Mouse (Mus musculus): Measurements from ENCODE around the gene Trpv4. TPM values are rescaled to one million over a fixed set of nuclear protein-coding genes. Genes with fewer than 3 reads are reported as not detected.

Trpv4 gene
- polyA plus RNA-seq, 1 experiment = 127 TPM

DNA sequence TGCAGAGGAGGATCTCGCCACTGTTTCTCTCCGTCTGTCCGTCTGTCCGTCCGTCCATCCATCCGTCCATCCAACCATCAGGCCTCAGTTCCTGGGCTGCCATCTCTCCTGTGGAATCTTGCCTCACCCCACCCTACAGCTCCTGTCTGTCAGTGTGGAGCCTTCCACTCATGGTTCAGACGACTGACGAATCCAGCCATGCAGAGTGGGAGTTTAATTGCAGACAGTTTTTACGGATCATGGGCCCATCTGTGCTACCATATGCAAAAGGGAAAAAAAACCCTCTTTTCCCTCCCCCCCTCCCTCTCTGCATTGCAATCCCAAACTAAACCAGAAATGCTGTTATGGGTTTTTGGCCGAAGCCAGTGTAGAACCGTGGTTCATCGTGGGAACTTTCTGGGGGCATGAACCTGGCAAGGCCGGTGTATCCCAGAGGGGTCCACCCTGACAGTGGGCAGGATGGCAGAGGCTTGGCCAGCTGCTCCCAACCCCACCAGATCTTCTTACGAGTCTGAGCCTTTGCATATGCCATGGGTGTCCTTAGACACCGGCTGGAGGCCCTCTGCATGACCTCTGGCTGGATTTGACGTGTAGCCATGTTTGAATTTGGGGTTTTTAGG is 82.1 kb downstream of the Trpv4 start:
- Histone ChIP-seq H3K27me3 (replicated peaks; ENCODE audit: control insufficient read depth, insufficient read depth, low read length) (no peaks in the 10 kb centered on the region), H3K4me3 (ENCODE audit: insufficient read depth, low read depth, low read length) (no peak overlapping the region), H3K27ac (ENCODE audit: insufficient read depth, low read depth, low read length) (no peak overlapping the region), H3K36me3 (ENCODE audit: control insufficient read depth, insufficient read depth, low read length) (no peaks in the 10 kb centered on the region), H3K4me1 (ENCODE audit: control insufficient read depth, insufficient read depth, low read length) (peaks cover 7% of the 10 kb centered on the region; the same call in 1 of the 2 replicates)
- TF ChIP-seq CTCF (conservative IDR thresholded peaks at IDR 0.05; ENCODE audit: insufficient read depth, insufficient read length, low read depth, low read length) (no peak), POLR2A (IDR thresholded peaks at IDR 0.05; ENCODE audit: low read depth, low read length) (no peak)
- 87% methylated on average over 16 of the region's 16 CpGs for WGBS
- DNase-seq = no peak

DNA sequence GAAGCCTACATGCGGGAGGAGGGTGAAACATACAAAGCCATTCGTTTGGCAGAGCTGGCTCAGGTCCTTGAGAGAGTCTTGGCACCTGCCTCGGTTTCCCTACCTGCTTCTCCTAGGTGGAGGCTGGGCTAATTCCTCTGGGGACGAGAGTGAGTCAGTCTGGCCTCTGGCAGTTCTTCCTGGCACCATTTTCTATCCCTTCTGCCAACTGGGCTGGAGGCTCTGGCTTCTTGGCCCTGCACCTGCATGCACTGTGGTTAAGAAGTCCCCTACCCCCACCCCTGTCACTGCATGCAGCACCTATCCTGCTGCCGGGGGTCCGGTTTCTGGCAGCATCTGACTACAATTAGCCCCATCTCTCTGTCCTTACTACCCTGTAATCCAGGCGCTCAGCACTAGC is 82.7 kb downstream of the Trpv4 start:
- H3K36me3 ChIP-seq (ENCODE audit: control insufficient read depth, insufficient read depth, low read length) = no peaks in the 10 kb centered on the region
- peak; percentile 35 for DNase-seq
- no peak overlapping the region for H3K4me3 ChIP-seq (ENCODE audit: insufficient read depth, low read depth, low read length)
- TF ChIP-seq CTCF (conservative IDR thresholded peaks at IDR 0.05; ENCODE audit: insufficient read depth, insufficient read length, low read depth, low read length) = no peak
- TF ChIP-seq POLR2A (IDR thresholded peaks at IDR 0.05; ENCODE audit: low read depth, low read length) = no peak
- H3K27ac ChIP-seq (ENCODE audit: insufficient read depth, low read depth, low read length) = no peak overlapping the region
- peaks cover 7% of the 10 kb centered on the region; the same call in 1 of the 2 replicates for H3K4me1 ChIP-seq (ENCODE audit: control insufficient read depth, insufficient read depth, low read length)
- WGBS = 58% methylated on average over 7 of the region's 7 CpGs
- H3K27me3 ChIP-seq (replicated peaks; ENCODE audit: control insufficient read depth, insufficient read depth, low read length) = no peaks in the 10 kb centered on the region

DNA sequence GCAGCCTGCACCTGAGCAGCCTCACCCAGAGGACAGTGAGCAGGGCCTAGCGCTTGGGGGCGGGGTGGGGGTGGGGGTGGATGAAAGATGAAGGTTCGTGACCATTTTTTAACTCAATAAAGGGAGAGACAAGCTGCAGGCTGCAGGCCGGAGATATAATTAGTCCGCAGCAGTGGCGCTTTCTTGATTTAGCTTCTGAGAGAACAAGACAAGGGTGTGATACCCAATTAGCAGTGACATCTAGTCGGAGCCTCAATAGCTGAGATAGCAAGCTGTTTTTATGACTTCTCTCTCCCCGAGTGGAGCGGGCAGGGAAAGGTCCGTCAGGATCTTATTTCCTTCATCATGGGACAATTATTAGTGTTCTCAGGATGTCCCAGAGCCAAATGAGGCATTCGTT is 83.2 kb downstream of the Trpv4 start:
- WGBS = 73% methylated on average over 11 of the region's 11 CpGs
- no peak overlapping the region for H3K4me3 ChIP-seq (ENCODE audit: insufficient read depth, low read depth, low read length)
- H3K36me3 ChIP-seq (ENCODE audit: control insufficient read depth, insufficient read depth, low read length) = no peaks in the 10 kb centered on the region
- H3K27ac ChIP-seq (ENCODE audit: insufficient read depth, low read depth, low read length) = no peak overlapping the region
- no peak for TF ChIP-seq CTCF (conservative IDR thresholded peaks at IDR 0.05; ENCODE audit: insufficient read depth, insufficient read length, low read depth, low read length)
- TF ChIP-seq POLR2A (IDR thresholded peaks at IDR 0.05; ENCODE audit: low read depth, low read length) = no peak
- no peaks in the 10 kb centered on the region for H3K27me3 ChIP-seq (replicated peaks; ENCODE audit: control insufficient read depth, insufficient read depth, low read length)
- peaks cover 7% of the 10 kb centered on the region; the same call in 1 of the 2 replicates for H3K4me1 ChIP-seq (ENCODE audit: control insufficient read depth, insufficient read depth, low read length)
- no peak for DNase-seq

DNA sequence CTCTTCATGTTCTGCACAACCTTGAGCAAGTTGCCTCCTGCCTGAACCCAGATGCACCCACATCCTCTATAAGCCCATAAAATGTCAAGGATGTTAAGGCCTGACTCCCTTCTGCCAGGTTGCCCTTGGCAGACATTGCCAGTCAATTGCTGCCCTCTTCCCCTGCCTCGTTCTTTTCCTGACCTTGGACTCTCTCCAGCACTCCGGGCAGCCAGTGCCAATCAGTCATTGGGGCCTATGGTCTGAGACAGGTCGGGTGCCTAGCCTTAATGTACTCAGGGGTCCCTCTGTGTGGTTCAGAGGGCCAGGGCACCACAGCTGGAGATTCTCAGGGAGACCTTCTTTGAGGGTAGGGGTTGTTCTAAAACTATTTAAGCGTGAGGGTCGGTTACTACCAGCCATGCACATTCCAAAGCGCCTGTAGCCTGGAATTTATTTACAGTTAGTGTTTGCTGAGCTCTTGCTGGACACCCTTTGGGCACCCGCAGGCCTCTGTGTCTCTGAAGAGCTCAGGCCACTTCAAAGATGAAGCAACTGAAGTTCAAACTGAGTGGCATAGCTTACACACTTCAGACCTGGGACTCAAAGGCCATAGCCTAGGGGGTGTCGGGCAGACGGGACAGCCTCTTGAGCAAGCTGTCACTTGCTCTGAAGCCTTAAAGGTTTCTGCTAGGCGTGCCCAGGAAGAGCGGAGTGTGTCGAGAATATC is 84.1 kb downstream of the Trpv4 start:
- Histone ChIP-seq H3K27me3 (replicated peaks; ENCODE audit: control insufficient read depth, insufficient read depth, low read length) (no peaks in the 10 kb centered on the region), H3K27ac (ENCODE audit: insufficient read depth, low read depth, low read length) (peak overlapping the region; percentile 10; the same call in 1 of the 2 replicates), H3K36me3 (ENCODE audit: control insufficient read depth, insufficient read depth, low read length) (no peaks in the 10 kb centered on the region), H3K4me1 (ENCODE audit: control insufficient read depth, insufficient read depth, low read length) (peaks cover 7% of the 10 kb centered on the region; the same call in 1 of the 2 replicates), H3K4me3 (ENCODE audit: insufficient read depth, low read depth, low read length) (no peak overlapping the region)
- peak; percentile 55 for DNase-seq
- TF ChIP-seq CTCF (conservative IDR thresholded peaks at IDR 0.05; ENCODE audit: insufficient read depth, insufficient read length, low read depth, low read length) (no peak), POLR2A (IDR thresholded peaks at IDR 0.05; ENCODE audit: low read depth, low read length) (no peak)
- WGBS = 49% methylated on average over 12 of the region's 12 CpGs

DNA sequence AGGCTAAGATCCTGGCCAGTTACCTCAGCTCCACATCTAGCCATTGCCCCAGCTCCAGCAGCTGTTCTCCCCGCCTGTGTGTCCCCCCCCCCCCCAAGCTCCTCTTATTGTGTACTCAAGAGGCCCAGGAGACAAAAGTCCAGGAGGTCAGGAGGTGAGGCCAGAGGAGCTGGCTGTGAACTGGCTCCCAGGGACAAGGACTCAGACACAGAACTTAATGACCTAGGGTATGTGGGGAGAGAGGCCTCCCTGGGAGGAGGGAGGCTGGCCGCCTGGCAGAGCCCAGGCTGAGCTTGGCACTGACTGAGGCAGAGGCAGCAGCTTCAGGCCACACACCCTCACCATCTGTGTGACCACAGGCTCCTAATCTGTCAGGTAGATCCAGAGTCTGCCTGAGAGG is 85.2 kb downstream of the Trpv4 start:
- no peak for TF ChIP-seq POLR2A (IDR thresholded peaks at IDR 0.05; ENCODE audit: low read depth, low read length)
- TF ChIP-seq CTCF (conservative IDR thresholded peaks at IDR 0.05; ENCODE audit: insufficient read depth, insufficient read length, low read depth, low read length) = no peak
- Histone ChIP-seq H3K27ac (ENCODE audit: insufficient read depth, low read depth, low read length) (no peak overlapping the region), H3K27me3 (replicated peaks; ENCODE audit: control insufficient read depth, insufficient read depth, low read length) (no peaks in the 10 kb centered on the region), H3K4me3 (ENCODE audit: insufficient read depth, low read depth, low read length) (no peak overlapping the region), H3K4me1 (ENCODE audit: control insufficient read depth, insufficient read depth, low read length) (peaks cover 10% of the 10 kb centered on the region; the same call in 1 of the 2 replicates), H3K36me3 (ENCODE audit: control insufficient read depth, insufficient read depth, low read length) (no peaks in the 10 kb centered on the region)
- DNase-seq = peak; percentile 43
- 26% methylated on average over 2 of the region's 2 CpGs for WGBS

Other genes with a start within 250 kb of the Trpv4 start
- gene Mmab, start 214.4 kb downstream of the Trpv4 start, polyA plus RNA-seq (2012; rRNA removed) = 16.9 and 18.7 TPM in 2 replicates
- 25.2 and 27.0 TPM in 2 replicates for gene Mvk, start 214.2 kb downstream of the Trpv4 start, polyA plus RNA-seq (2012; rRNA removed)
- gene Fam222a, start 90.4 kb downstream of the Trpv4 start, polyA plus RNA-seq (2012; rRNA removed) = 4.9 and 5.5 TPM in 2 replicates
- gene Gltp, start 32.6 kb upstream of the Trpv4 start, polyA plus RNA-seq (2012; rRNA removed) = 89.1 and 95.7 TPM in 2 replicates
- gene Tchp, start 49.3 kb upstream of the Trpv4 start, polyA plus RNA-seq (2012; rRNA removed) = 11.4 and 12.1 TPM in 2 replicates
- 47.7 and 51.6 TPM in 2 replicates for gene Ankrd13a, start 116.3 kb upstream of the Trpv4 start, polyA plus RNA-seq (2012; rRNA removed)
- 30.5 and 32.3 TPM in 2 replicates for gene Git2, start 117.1 kb upstream of the Trpv4 start, polyA plus RNA-seq (2012; rRNA removed)
- gene 1500011B03Rik, start 165.0 kb upstream of the Trpv4 start, polyA plus RNA-seq (2012; rRNA removed) = 30.2 and 34.7 TPM in 2 replicates
- gene 4930519G04Rik, start 195.2 kb upstream of the Trpv4 start, polyA plus RNA-seq (2012; rRNA removed) = not detected in 2 replicates
- gene Gm9936, start 200.3 kb upstream of the Trpv4 start, polyA plus RNA-seq (2012; rRNA removed) = not detected in 2 replicates
- gene Oasl2, start 238.5 kb upstream of the Trpv4 start, polyA plus RNA-seq (2012; rRNA removed) = 10.2 and 11.2 TPM in 2 replicates

All from kidney, adult 2 months (tissue).